Mouse (Mus musculus): ENCODE measurements at regions not wholly inside any gene's neighbourhood (a gene's known extent, or its start where the extent isn't known, plus 50 kb on each side); places are given as distances from the start of the nearest gene placed in this dataset.

DNA sequence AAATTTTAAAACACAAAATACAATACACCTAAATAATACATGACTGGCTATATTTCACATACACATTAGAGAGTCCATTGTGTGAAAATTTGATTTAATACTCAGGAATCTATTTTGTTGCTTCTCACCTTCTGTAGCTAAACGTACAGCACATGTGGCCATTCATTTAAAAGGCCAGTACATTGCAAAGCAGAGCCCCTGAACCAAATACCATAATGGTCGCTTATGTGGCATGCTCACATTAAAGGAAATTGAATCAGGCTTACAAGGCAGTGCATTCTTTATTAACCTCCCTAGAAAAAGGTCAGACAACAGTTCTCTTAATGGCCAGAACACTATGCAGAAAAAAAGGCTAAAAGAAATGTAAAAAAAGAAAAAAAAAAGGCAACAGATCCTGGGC lies 517.7 kb upstream of the Tenm3 start:
- TF ChIP-seq CTCF (conservative IDR thresholded peaks at IDR 0.05; ENCODE audit: insufficient read depth, insufficient read length, low read depth, low read length) = no peak
- TF ChIP-seq POLR2A (IDR thresholded peaks at IDR 0.05; ENCODE audit: low read depth, low read length) = no peak

Measured in kidney, adult 2 months (tissue).